Mouse (Mus musculus): ENCODE measurements at regions not wholly inside any gene's neighbourhood (a gene's known extent, or its start where the extent isn't known, plus 50 kb on each side); places are given as distances from the start of the nearest gene placed in this dataset.
"Not testable (repeated sequence)": the region's sequence is repeated elsewhere in the genome, so short reads cannot be mapped to it uniquely, and the experiment has no call there.

DNA sequence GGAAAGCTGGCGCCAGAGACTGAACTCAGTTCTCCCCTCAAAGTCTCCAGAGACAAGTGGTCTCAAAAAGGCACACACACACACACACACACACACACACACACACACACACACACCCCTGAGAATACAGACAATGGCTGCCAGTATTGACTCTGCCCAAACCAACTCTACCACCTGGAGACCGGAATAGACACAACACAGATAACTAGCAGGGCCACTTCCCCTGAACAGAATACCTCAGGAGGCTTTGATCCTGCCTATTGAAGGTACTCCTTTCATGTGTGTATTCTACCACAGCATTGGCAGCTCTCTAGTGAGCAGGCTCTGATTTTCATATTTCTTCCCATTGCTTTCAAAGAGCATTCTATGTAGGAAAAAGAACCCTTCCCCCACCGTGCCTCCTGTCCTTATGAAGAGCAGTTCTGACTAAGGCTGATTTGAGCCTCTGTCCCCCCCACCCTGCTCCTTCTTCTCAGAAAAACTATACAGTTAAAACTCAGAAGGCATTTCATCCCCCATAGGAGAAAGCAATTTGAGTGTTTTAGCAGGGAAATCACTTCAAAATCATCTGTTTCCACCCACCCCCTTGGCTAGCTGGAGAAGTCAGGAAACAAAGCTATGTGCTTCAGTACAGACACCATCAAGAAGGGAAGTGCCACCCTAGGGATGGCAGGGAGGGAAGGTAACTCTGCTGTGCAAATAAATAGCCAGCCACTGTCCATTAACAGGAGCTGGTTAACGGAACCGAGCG lies 230.0 kb upstream of the Gap43 start:
- H3K4me3 ChIP-seq, result no peak overlapping the region
- H3K27ac ChIP-seq, result no peak overlapping the region
- TF ChIP-seq CTCF (conservative IDR thresholded peaks at IDR 0.05), result no peak
- DNase-seq (ENCODE audit: low spot score in 2 of 2), result peak; percentile 7 to 10

DNA sequence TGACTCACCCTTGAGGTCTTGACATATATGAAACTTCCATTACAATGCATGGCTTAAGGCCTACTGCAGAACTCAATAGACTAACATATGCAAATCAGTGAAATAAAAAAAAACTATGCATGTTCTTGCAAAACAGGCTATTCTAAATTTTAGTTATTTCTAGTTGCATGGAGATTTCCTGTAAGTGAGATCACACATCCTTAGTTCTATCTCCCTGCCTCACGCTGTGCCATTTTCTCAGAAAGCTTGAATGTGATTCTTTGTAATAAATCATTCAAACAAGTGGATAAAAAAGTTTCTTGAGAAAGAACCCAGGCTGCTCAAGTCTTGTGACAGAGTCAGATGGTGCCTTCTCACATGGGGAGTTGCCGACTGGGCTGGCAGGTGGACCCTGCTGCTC lies 228.9 kb upstream of the Gap43 start:
- no peak for DNase-seq (ENCODE audit: low spot score in 2 of 2)
- Histone ChIP-seq H3K4me3 (no peak overlapping the region), H3K27ac (no peak overlapping the region)
- TF ChIP-seq CTCF (conservative IDR thresholded peaks at IDR 0.05), result no peak

DNA sequence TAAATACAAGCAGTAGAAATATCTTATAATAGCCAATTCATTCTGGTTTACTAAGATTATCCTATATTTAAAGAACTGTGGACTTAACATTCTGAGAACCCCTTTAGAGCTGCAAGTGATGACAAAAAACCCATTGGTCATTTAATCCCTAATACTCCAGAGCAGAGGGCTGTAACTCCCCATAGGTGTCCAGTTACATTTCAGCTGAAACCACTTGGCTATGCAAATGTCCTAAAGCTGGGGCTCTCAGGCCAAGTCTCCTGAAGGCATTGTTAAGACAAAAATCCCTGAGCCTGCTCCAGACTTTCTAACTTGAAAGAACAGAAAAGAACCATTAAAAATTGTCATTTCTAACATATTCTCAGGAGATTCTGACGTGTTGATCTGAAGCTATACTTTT lies 209.1 kb upstream of the Gap43 start:
- Histone ChIP-seq H3K4me3 (no peak overlapping the region), H3K27ac (no peak overlapping the region)
- no peak for DNase-seq (ENCODE audit: low spot score in 2 of 2)
- no peak for TF ChIP-seq CTCF (conservative IDR thresholded peaks at IDR 0.05)

DNA sequence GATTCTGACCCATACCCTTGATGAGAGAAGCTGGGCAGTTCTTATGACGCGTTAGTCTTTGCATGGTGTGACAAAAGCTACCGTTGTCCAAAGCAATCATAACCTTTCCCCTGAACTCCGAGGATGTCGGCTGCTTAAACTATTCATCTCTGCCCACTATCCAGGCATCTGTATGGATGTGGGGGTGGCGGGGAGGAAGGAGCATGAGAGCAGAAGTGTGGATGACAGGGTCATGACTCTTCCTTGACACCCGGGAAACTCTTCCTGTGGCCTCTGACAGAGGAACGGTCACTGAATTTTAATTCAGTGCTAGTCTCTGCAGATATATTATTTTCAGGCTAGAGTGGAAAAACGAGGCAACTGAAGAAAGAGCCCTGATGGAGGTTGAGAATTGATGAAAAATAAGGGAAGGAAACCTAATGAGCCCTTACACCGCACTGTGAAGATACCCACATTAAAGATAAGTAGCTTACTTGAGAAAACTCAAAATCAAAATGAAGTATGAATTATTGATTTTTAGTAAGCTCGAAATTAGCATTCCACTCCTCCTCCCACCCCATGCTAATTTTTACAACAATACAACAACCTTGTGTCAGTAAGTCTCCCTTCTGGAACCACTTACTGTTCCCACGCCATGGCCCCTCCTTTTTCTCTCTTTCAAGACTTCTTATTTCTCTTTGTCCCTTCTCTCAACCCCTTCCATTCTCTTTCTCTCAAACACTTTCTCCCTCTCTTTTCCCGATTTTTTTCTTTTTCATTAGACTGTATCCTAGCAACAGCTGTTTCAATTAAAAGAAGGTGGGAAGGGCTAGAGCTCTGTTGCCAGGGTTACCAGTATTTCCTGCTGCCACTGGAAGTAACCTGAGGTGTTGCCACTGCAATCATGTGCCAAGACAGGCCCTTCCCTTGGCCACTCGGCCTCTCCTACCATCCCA lies 206.0 kb upstream of the Gap43 start:
- H3K4me3 ChIP-seq, result no peak overlapping the region
- H3K27ac ChIP-seq, result 0 out of 2 replicates have a peak overlapping the region, but pooled peaks have one; percentile 25
- peak; percentile 18 to 19 for DNase-seq (ENCODE audit: low spot score in 2 of 2)
- no peak for TF ChIP-seq CTCF (conservative IDR thresholded peaks at IDR 0.05)

GRCm38 (mm10) chr16:42517321-42517720 lies 176.9 kb upstream of the Gap43 start:
- no peak for TF ChIP-seq CTCF (conservative IDR thresholded peaks at IDR 0.05)
- no peak overlapping the region for H3K4me3 ChIP-seq
- no peak overlapping the region for H3K27ac ChIP-seq
- no peak for DNase-seq (ENCODE audit: low spot score in 2 of 2)

- no peak for DNase-seq (ENCODE audit: low spot score in 2 of 2)
- Histone ChIP-seq H3K27ac (no peak overlapping the region), H3K4me3 (no peak overlapping the region)
- TF ChIP-seq CTCF (conservative IDR thresholded peaks at IDR 0.05), result no peak
Observed at GRCm38 (mm10) chr16:42515929-42516328, 175.5 kb upstream of the Gap43 start.

DNA sequence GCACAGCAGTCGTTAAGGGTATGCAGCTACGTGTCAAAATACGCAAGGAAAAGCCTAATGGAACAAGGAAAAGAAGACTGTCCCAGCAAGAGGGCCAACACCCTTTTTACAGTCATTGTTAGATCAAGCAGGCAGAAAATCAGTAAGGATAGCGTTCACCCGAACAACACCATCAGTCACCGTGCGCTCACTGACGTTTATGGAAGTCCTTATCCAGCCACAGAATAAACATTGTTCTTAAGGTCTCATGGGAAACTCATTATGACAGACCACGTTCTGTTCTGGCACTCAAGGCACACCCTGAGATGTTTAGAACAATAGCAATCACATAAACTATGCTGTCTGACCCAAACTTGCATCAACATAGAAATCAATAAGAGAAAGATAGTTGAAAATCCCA lies 164.7 kb upstream of the Gap43 start:
- no peak overlapping the region for H3K4me3 ChIP-seq
- TF ChIP-seq CTCF (conservative IDR thresholded peaks at IDR 0.05), result no peak
- no peak overlapping the region for H3K27ac ChIP-seq
- DNase-seq (ENCODE audit: low spot score in 2 of 2), result no peak

DNA sequence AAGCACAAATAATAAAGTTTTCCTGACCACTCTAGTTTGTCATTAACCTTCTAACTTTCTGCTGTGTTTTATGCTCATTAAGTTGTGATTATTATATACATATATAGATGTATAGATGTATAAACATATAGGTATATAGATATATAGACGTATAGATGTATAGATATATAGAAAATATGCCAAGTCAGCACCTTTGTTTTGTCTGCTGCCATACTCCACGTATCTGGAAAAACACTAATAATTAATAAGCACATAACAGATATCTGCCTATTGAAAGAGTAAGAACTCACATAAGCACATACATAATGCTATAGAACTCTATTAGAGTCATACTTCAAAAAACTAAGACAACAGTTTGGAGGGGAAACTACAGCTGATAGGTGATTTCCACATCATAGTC lies 161.3 kb upstream of the Gap43 start:
- H3K4me3 ChIP-seq, result no peak overlapping the region
- no peak for TF ChIP-seq CTCF (conservative IDR thresholded peaks at IDR 0.05)
- no peak for DNase-seq (ENCODE audit: low spot score in 2 of 2)

GRCm38 (mm10) chr16:42501109-42501508 lies 160.7 kb upstream of the Gap43 start:
- not testable (repeated sequence) for H3K4me3 ChIP-seq; DNase-seq (ENCODE audit: low spot score in 2 of 2); H3K27ac ChIP-seq

More for the DNA sequence above, 161.3 kb upstream of the Gap43 start:
- H3K27ac ChIP-seq, result no peak overlapping the region

DNA sequence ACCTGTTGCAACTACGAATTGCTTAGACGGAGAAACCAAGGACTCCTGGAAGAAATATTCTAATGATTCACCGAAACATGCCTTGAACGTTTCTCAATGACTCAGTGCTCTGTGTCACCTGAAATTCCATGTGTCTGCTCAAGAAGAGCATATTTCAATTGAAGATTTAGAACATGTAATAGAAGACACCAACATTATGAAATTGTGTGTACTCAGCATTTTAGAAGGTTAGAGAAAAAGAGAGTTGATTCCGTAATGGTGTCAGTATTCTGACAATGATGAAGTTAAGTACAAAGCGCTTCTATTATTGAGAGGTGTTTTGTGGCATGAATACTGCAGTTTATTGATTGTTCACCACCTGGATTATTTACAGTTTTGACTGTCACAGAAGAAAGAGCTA lies 159.1 kb upstream of the Gap43 start:
- H3K27ac ChIP-seq, result no peak overlapping the region
- DNase-seq (ENCODE audit: low spot score in 2 of 2), result no peak
- no peak for TF ChIP-seq CTCF (conservative IDR thresholded peaks at IDR 0.05)
- H3K4me3 ChIP-seq, result no peak overlapping the region

DNA sequence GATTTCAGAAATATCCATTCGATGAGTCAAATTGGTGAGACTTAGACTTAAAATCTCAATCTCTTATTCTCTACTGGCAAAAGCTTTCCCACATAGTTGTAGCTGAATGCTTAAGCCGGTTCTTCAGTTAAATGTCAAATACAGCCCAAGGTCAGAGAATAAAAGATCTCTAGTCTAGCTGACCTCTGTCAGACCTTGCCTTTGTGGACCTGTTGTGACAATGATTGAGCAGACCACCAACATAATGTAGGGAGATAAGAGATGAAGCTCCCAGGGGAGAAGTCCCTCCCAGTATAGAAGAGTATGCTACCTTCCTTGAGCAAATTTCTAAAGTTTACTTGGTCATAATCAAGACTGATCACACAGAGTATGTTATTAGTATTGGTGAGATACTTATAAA lies 157.9 kb upstream of the Gap43 start:
- Histone ChIP-seq H3K4me3 (no peak overlapping the region), H3K27ac (no peak overlapping the region)
- TF ChIP-seq CTCF (conservative IDR thresholded peaks at IDR 0.05), result no peak
- DNase-seq (ENCODE audit: low spot score in 2 of 2), result no peak

GRCm38 (mm10) chr16:42493596-42493995 lies 153.1 kb upstream of the Gap43 start:
- Histone ChIP-seq H3K27ac (no peak overlapping the region), H3K4me3 (no peak overlapping the region)
- DNase-seq (ENCODE audit: low spot score in 2 of 2), result no peak
- TF ChIP-seq CTCF (conservative IDR thresholded peaks at IDR 0.05), result no peak

DNA sequence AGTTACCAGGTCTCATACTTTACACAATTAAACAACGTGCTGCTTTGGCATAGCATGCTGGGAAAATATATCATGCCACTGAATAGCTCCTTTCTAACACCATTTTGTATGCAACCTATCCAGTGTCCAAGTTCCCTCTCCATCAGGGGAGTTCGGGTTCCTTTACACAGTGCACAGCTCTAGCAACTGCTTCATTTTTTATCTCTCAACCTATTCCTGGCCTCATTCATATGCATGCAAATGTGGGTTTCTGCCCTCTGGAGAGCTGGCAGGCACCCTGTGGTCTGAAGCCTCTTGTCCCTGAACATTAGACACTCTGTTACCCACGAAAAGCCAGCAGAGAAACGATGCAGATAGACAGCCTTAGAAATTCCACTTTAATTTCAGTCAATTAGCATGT lies 148.3 kb upstream of the Gap43 start:
- DNase-seq (ENCODE audit: low spot score in 2 of 2), result no peak
- no peak for TF ChIP-seq CTCF (conservative IDR thresholded peaks at IDR 0.05)
- Histone ChIP-seq H3K4me3 (no peak overlapping the region), H3K27ac (no peak overlapping the region)

All from layer of hippocampus, adult 2 months (tissue).